Mouse (Mus musculus) CH12.LX (cell line): ENCODE measurements around the gene Esyt2. TPM values are rescaled to one million over a fixed set of nuclear protein-coding genes. Genes with fewer than 3 reads are reported as not detected.

ENCODE experiments used
- DNase-seq: peaks from one replicate; pipeline ENCODE4 v3.0.0-alpha.2; 2013; ENCODE audit errors: extremely low read depth
- H3K27ac ChIP-seq: 2 replicates; pipeline ENCODE4 v1.5.1; 2012; ENCODE audit warnings: low read depth, mild to moderate bottlenecking, control low read depth, moderate library complexity; ENCODE audit not compliant: insufficient read depth
- H3K27me3 ChIP-seq: replicated peaks from 2 replicates; pipeline ENCODE3; 2012; ENCODE audit warnings: inconsistent platforms
- H3K36me3 ChIP-seq, 2 experiments: replicated peaks in 1 of 2; 2 replicates each; pipeline versions ENCODE3 to v1.6.1; 2012; ENCODE audit warnings: inconsistent platforms in 1 of 2, low read length in 1 of 2, mild to moderate bottlenecking in 1 of 2, mixed read lengths in 1 of 2, moderate library complexity in 1 of 2; ENCODE audit not compliant: control insufficient read depth in 1 of 2, insufficient read depth in 1 of 2
- H3K4me1 ChIP-seq, 2 experiments: 2 replicates each; pipeline ENCODE4 v1.6.1; 2012; ENCODE audit warnings: inconsistent platforms in 1 of 2, moderate library complexity in 1 of 2; ENCODE audit not compliant: insufficient read depth in 2 of 2, control insufficient read depth in 1 of 2
- H3K4me2 ChIP-seq: 2 replicates; pipeline ENCODE4 v1.6.1; 2012; ENCODE audit warnings: low read depth, mild to moderate bottlenecking, control low read depth; ENCODE audit not compliant: poor library complexity, insufficient read depth, severe bottlenecking
- H3K4me3 ChIP-seq, 3 experiments: fragments of 150-350 bp in 1 of 3; sonication (generic) in 1 of 3; replicated peaks in 1 of 3; 2 replicates each; pipeline versions ENCODE3 to v1.5.1; 2011 to 2012; ENCODE audit warnings: low read depth in 2 of 3, low read length in 2 of 3, mild to moderate bottlenecking in 2 of 3, moderate library complexity in 2 of 3, control low read depth in 1 of 3, improper control_type of control experiment in 1 of 3, inconsistent platforms in 1 of 3, mixed read lengths in 1 of 3; ENCODE audit not compliant: poor library complexity in 1 of 3
- H3K79me2 ChIP-seq: replicated peaks from 2 replicates; pipeline ENCODE4 v1.6.1; 2012; ENCODE audit warnings: mild to moderate bottlenecking, moderate library complexity; ENCODE audit not compliant: control insufficient read depth, poor library complexity, insufficient read depth, severe bottlenecking; ENCODE audit errors: extremely low read depth
- H3K9ac ChIP-seq: 2 replicates; pipeline ENCODE4 v1.6.1; 2012; ENCODE audit warnings: low read depth, mild to moderate bottlenecking, control low read depth, moderate library complexity; ENCODE audit not compliant: insufficient read depth
- H3K9me3 ChIP-seq: replicated peaks from 2 replicates; pipeline ENCODE3; 2012; ENCODE audit warnings: low read length, inconsistent platforms, mixed read lengths
- CHD1 ChIP-seq: IDR thresholded peaks from 2 replicates; pipeline ENCODE4 v1.6.1; 2012; ENCODE audit warnings: low read depth, low read length, improper control_type of control experiment, inconsistent platforms
- CHD2 ChIP-seq: IDR thresholded peaks from 2 replicates; pipeline ENCODE4 v1.6.1; 2011; ENCODE audit warnings: low read length, improper control_type of control experiment
- E2F4 ChIP-seq: IDR thresholded peaks from 2 replicates; pipeline ENCODE4 v1.6.1; 2011; ENCODE audit warnings: low read depth, low read length, improper control_type of control experiment; ENCODE audit not compliant: insufficient replicate concordance
- ETS1 ChIP-seq: conservative IDR thresholded peaks from 2 replicates; pipeline ENCODE4 v1.6.1; 2012; ENCODE audit warnings: low read depth, mild to moderate bottlenecking, inconsistent platforms, low read length, improper control_type of control experiment, moderate library complexity
- GABPA ChIP-seq: IDR thresholded peaks from 2 replicates; pipeline ENCODE4 v1.6.1; 2012; ENCODE audit warnings: low read depth, low read length, improper control_type of control experiment, inconsistent platforms; ENCODE audit not compliant: insufficient replicate concordance
- HCFC1 ChIP-seq: IDR thresholded peaks from 2 replicates; pipeline ENCODE4 v1.6.1; 2012; ENCODE audit warnings: low read depth, mild to moderate bottlenecking, inconsistent platforms, low read length, improper control_type of control experiment
- JUN ChIP-seq: IDR thresholded peaks from 2 replicates; pipeline ENCODE4 v1.6.1; 2011; ENCODE audit warnings: low read depth, mild to moderate bottlenecking, low read length, improper control_type of control experiment, moderate library complexity; ENCODE audit not compliant: insufficient read depth
- JUND ChIP-seq: conservative IDR thresholded peaks from 2 replicates; pipeline ENCODE4 v1.6.1; 2011; ENCODE audit warnings: low read depth, low read length, improper control_type of control experiment
- KAT2A ChIP-seq: IDR thresholded peaks from 2 replicates; pipeline ENCODE4 v1.6.1; 2012; ENCODE audit warnings: low read length, improper control_type of control experiment, inconsistent platforms; ENCODE audit not compliant: insufficient replicate concordance
- MXI1 ChIP-seq: IDR thresholded peaks from 2 replicates; pipeline ENCODE4 v1.6.1; 2011; ENCODE audit warnings: mild to moderate bottlenecking, low read depth, low read length, improper control_type of control experiment
- MYC ChIP-seq: IDR thresholded peaks from 2 replicates; pipeline ENCODE4 v1.6.1; 2011; ENCODE audit warnings: low read depth, mild to moderate bottlenecking, improper control_type of control experiment, low read length
- NRF1 ChIP-seq: IDR thresholded peaks from 2 replicates; pipeline ENCODE4 v1.6.1; 2014; ENCODE audit warnings: low read depth, mild to moderate bottlenecking, inconsistent platforms, low read length, improper control_type of control experiment, moderate library complexity
- POLR2A ChIP-seq: IDR thresholded peaks from 2 replicates; pipeline ENCODE4 v1.6.1; 2011; ENCODE audit warnings: low read depth, mild to moderate bottlenecking, improper control_type of control experiment, low read length
- POLR2AphosphoS2 ChIP-seq: IDR thresholded peaks from 2 replicates; pipeline ENCODE4 v1.6.1; 2011; ENCODE audit warnings: low read depth, low read length, improper control_type of control experiment
- RAD21 ChIP-seq: IDR thresholded peaks from 2 replicates; pipeline ENCODE4 v1.6.1; 2011; ENCODE audit warnings: low read depth, mild to moderate bottlenecking, low read length, improper control_type of control experiment, moderate library complexity
- RCOR1 ChIP-seq: conservative IDR thresholded peaks from 2 replicates; pipeline ENCODE4 v1.6.1; 2012; ENCODE audit warnings: low read depth, mild to moderate bottlenecking, inconsistent platforms, low read length, improper control_type of control experiment
- SIN3A ChIP-seq: IDR thresholded peaks from 2 replicates; pipeline ENCODE4 v1.6.1; 2012; ENCODE audit warnings: low read length, improper control_type of control experiment, inconsistent platforms
- SMC3 ChIP-seq: IDR thresholded peaks from 2 replicates; pipeline ENCODE4 v1.6.1; 2011; ENCODE audit warnings: low read depth, low read length, improper control_type of control experiment
- TBP ChIP-seq: conservative IDR thresholded peaks from 2 replicates; pipeline ENCODE4 v1.6.1; 2011; ENCODE audit warnings: low read depth, low read length, improper control_type of control experiment
- USF1 ChIP-seq: IDR thresholded peaks from 2 replicates; pipeline ENCODE4 v1.6.1; 2014; ENCODE audit warnings: low read depth, mild to moderate bottlenecking, inconsistent platforms, low read length, improper control_type of control experiment
- USF2 ChIP-seq: conservative IDR thresholded peaks from 2 replicates; pipeline ENCODE4 v1.6.1; 2011; ENCODE audit warnings: low read depth, low read length, improper control_type of control experiment
- ZKSCAN1 ChIP-seq: IDR thresholded peaks from 2 replicates; pipeline ENCODE4 v1.6.1; 2012; ENCODE audit warnings: low read depth, inconsistent platforms, low read length, improper control_type of control experiment, borderline replicate concordance
- ZMIZ1 ChIP-seq: IDR thresholded peaks from 2 replicates; pipeline ENCODE4 v1.6.1; 2012; ENCODE audit warnings: low read depth, mild to moderate bottlenecking, inconsistent platforms, low read length, improper control_type of control experiment
- ZNF384 ChIP-seq: IDR thresholded peaks from 2 replicates; pipeline ENCODE4 v1.6.1; 2012; ENCODE audit warnings: low read depth, low read length, improper control_type of control experiment, inconsistent platforms
- dilution Hi-C: fragments of 300-500 bp; cut with MboI; formaldehyde crosslinking; loops from 2 replicates; pipeline ENCODE4 v1.14.3; 2020; ENCODE audit warnings: low sequenced_read_pairs; ENCODE audit not compliant: extremely low pct_unique_long_range_greater_than_20kb, extremely low pct_ligation_motif_present
- in situ Hi-C: fragments of 300-500 bp; cut with MboI; formaldehyde crosslinking; loops from 3 replicates; pipeline ENCODE4 v1.14.3; 2019; ENCODE audit warnings: low sequenced_read_pairs, low pct_ligation_motif_present, low pct_unique_long_range_greater_than_20kb, mixed read lengths
- polyA plus RNA-seq: library from polyadenylated mRNA; unstranded; fragments of >175 nt; gene quantifications from 2 replicates; pipeline ENCODE4 v1.2.1, GENCODE M21; 2012; ENCODE audit warnings: low read depth; ENCODE audit not compliant: insufficient read length
- total RNA-seq, 2 experiments: library from RNA; depleted of rRNA; stranded (reverse); fragments of 300-350 nt in 1 of 2; fragments of >200 nt in 1 of 2; gene quantifications; 2 replicates each; pipeline ENCODE4 v1.2.3; 2012 to 2014

Esyt2 gene
- total and polyA plus RNA-seq, 3 experiments, result 6.9 to 12.8 (median 8.2) TPM

GRCm38 (mm10) chr12:116264756-116265155 is 16.2 kb upstream of the Esyt2 start:
- Histone ChIP-seq H3K4me2 (no peak overlapping the region), H3K9me3 (no peaks in the 10 kb centered on the region), H3K36me3 (no peaks in the 10 kb centered on the region), H3K27ac (no peak overlapping the region), H3K4me3 (no peak overlapping the region), H3K27me3 (peaks cover 2% of the 10 kb centered on the region), H3K9ac (no peak overlapping the region), H3K4me1 (peaks cover 0 to 6% of the 10 kb centered on the region in 2 experiments; a peak in 2 of 4 replicates), H3K79me2 (no peaks in the 10 kb centered on the region)
- dilution Hi-C loops, result no loop called here
- in situ Hi-C loops, result loop anchor here (25.0 kb wide), 1 partner anchor 323 kb away; no protein-coding TSS in a partner anchor
- no peak for DNase-seq
- TF ChIP-seq CHD1, result no peak
- TF ChIP-seq E2F4, result no peak
- no peak for TF ChIP-seq JUN
- no peak for TF ChIP-seq RCOR1
- TF ChIP-seq GABPA, result no peak
- TF ChIP-seq USF1, result no peak
- TF ChIP-seq ZMIZ1, result no peak

DNA sequence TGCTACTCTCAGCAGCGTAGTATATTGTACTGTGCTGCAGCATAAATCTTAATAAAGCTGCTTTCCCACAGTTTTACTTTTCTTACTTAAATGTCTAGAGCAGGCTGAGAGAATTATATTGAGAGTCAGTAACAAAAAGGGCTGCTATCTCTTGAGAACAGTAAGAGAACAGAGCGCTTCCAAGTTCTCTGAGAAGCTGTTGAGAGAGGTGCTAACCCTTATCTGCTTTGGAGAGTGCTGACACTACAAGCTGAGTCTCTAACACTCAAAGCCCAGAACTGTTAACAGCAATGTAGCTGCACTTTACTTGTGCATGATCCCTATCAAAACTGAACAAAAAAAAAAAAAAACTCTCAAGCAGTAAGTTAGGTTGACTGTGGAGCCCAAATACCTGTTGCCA is 15.7 kb upstream of the Esyt2 start:
- Histone ChIP-seq H3K4me3 (no peak overlapping the region), H3K4me2 (no peak overlapping the region), H3K27ac (no peak overlapping the region), H3K27me3 (peaks cover 2% of the 10 kb centered on the region), H3K9me3 (no peaks in the 10 kb centered on the region), H3K4me1 (peaks cover 0 to 6% of the 10 kb centered on the region in 2 experiments; a peak in 2 of 4 replicates), H3K36me3 (no peaks in the 10 kb centered on the region), H3K9ac (no peak overlapping the region), H3K79me2 (no peaks in the 10 kb centered on the region)
- in situ Hi-C loops, result loop anchor here (25.0 kb wide), 1 partner anchor 322 kb away; no protein-coding TSS in a partner anchor
- dilution Hi-C loops, result no loop called here
- no peak for DNase-seq
- TF ChIP-seq MXI1 (no peak), CHD2 (no peak), SIN3A (no peak), POLR2A (no peak), POLR2AphosphoS2 (no peak), NRF1 (no peak), MYC (no peak), ZNF384 (no peak), USF2 (no peak), ZKSCAN1 (no peak), RAD21 (no peak), ETS1 (no peak), HCFC1 (no peak), TBP (no peak), KAT2A (no peak), SMC3 (no peak), JUND (no peak)
